Mouse (Mus musculus) MEL-GATA-1-ER (cell line): ENCODE measurements around the gene Slc48a1.

Source experiments
- DNase-seq: peaks from one replicate; pipeline ENCODE4 v3.0.0-alpha.2; 2012; ENCODE audit warnings: low read depth; ENCODE audit errors: extremely low read depth

Gene Slc48a1

GRCm38 (mm10) chr15:97825071-97825940 is 47.0 kb downstream of the Slc48a1 start:
- DNase-seq: peak; percentile 93

GRCm38 (mm10) chr15:97825941-97826587 is 47.7 kb downstream of the Slc48a1 start:
- DNase-seq: peak; percentile 38

GRCm38 (mm10) chr15:97826588-97827261 is 48.4 kb downstream of the Slc48a1 start:
- no peak for DNase-seq

- no peak for DNase-seq
Observed at GRCm38 (mm10) chr15:97827401-97827800, 49.1 kb downstream of the Slc48a1 start.

GRCm38 (mm10) chr15:97828221-97828842 is 50.0 kb downstream of the Slc48a1 start:
- DNase-seq: no peak

- DNase-seq: no peak
Observed at GRCm38 (mm10) chr15:97828901-97829338, 50.6 kb downstream of the Slc48a1 start.

GRCm38 (mm10) chr15:97829432-97829831 is 51.1 kb downstream of the Slc48a1 start:
- DNase-seq: no peak

- DNase-seq: no peak
Observed at GRCm38 (mm10) chr15:97830253-97830787, 52.0 kb downstream of the Slc48a1 start.

- DNase-seq: peak; percentile 59
Observed at GRCm38 (mm10) chr15:97830788-97831241, 52.5 kb downstream of the Slc48a1 start.

GRCm38 (mm10) chr15:97831242-97831986 is 53.1 kb downstream of the Slc48a1 start:
- peak; percentile 77 for DNase-seq

GRCm38 (mm10) chr15:97831987-97832640 is 53.8 kb downstream of the Slc48a1 start:
- no peak for DNase-seq

- DNase-seq: no peak
Observed at GRCm38 (mm10) chr15:97832764-97833479, 54.6 kb downstream of the Slc48a1 start.

- no peak for DNase-seq
Observed at GRCm38 (mm10) chr15:97836153-97836893, 58.0 kb downstream of the Slc48a1 start.

- DNase-seq: no peak
Observed at GRCm38 (mm10) chr15:97836894-97837247, 58.6 kb downstream of the Slc48a1 start.

- DNase-seq: no peak
Observed at GRCm38 (mm10) chr15:97837491-97838061, 59.3 kb downstream of the Slc48a1 start.

GRCm38 (mm10) chr15:97838395-97838794 is 60.1 kb downstream of the Slc48a1 start:
- DNase-seq: no peak

- no peak for DNase-seq
Observed at GRCm38 (mm10) chr15:97839012-97839411, 60.7 kb downstream of the Slc48a1 start.

GRCm38 (mm10) chr15:97839473-97839872 is 61.2 kb downstream of the Slc48a1 start:
- no peak for DNase-seq
